Mouse (Mus musculus) stomach, postnatal 0 days (tissue): Measurements from ENCODE around the gene Uhrf1bp1l.

Source experiments
- CTCF ChIP-seq: IDR thresholded peaks from 2 replicates; pipeline ENCODE4 v1.5.1; 2016; ENCODE audit warnings: antibody characterized with exemption, low read depth, mild to moderate bottlenecking, moderate library complexity
- EP300 ChIP-seq: optimal IDR thresholded peaks from 2 replicates; pipeline ENCODE3; 2016; ENCODE audit warnings: antibody characterized with exemption

DNA sequence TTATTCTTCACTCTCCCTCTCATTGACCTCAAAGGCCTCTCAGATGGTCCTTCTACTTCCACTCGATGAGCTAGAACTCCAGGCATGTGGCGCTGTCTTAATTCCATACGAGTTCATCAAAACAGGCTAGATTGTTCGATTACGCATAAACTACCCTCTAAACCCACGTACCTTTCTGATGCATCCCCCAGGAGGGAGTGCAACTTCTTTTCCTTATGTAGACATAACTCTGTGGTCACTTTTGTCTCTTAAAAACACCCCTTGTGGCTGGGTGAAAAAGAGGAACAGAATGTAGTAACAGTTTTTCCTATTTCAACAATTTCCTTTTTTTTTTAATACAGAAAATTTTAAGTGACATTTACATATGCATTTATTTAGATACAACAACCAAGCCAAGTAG lies 3.8 kb upstream of the Uhrf1bp1l start:
- TF ChIP-seq CTCF = no peak
- no peak for TF ChIP-seq EP300
